Mouse (Mus musculus) cerebellum, adult 2 months (tissue): ENCODE measurements around the gene Fscn2. TPM values are rescaled to one million over a fixed set of nuclear protein-coding genes. Genes with fewer than 3 reads are reported as not detected.
A peak's percentile ranks its signal among the peaks of the same experiment; 100 is the strongest.

Source experiments
- DNase-seq, 2 experiments: peaks; one replicate each; pipeline ENCODE4 v3.0.0; 2021
- H3K27ac ChIP-seq: fragments of 200-500 bp; 2 replicates; pipeline ENCODE4 v1.5.1; 2012; ENCODE audit warnings: low read length, control low read depth, inconsistent platforms; ENCODE audit not compliant: insufficient read depth
- H3K27me3 ChIP-seq: fragments of 200-500 bp; 2 replicates; pipeline ENCODE4 v1.6.1; 2012; ENCODE audit warnings: inconsistent platforms, mild to moderate bottlenecking, low read length, moderate library complexity; ENCODE audit not compliant: control insufficient read depth, insufficient read depth
- H3K4me1 ChIP-seq: fragments of 200-500 bp; 2 replicates; pipeline ENCODE4 v1.6.1; 2011; ENCODE audit warnings: low read length; ENCODE audit not compliant: control insufficient read depth, insufficient read depth
- H3K4me3 ChIP-seq: fragments of 200-500 bp; replicated peaks from 2 replicates; pipeline ENCODE3; 2011; ENCODE audit warnings: mild to moderate bottlenecking, low read depth, low read length, control low read depth; ENCODE audit not compliant: insufficient read depth
- CTCF ChIP-seq: fragments of 200-500 bp; IDR thresholded peaks from 2 replicates; pipeline ENCODE4 v1.5.1; 2011; ENCODE audit warnings: low read depth, mild to moderate bottlenecking, control low read depth, low read length, moderate library complexity, borderline replicate concordance; ENCODE audit not compliant: insufficient read depth
- POLR2A ChIP-seq: fragments of 200-500 bp; IDR thresholded peaks from 2 replicates; pipeline ENCODE4 v1.6.1; 2011; ENCODE audit warnings: low read length, control low read depth, borderline replicate concordance; ENCODE audit not compliant: insufficient read depth
- WGBS: fragments of 180-500 bp; shearing (Covaris S2); methylation state at CpG from one replicate; pipeline ENCODE4 v1.1.7; 2018; 5-methylcytosine and 5-hydroxymethylcytosine counted together
- polyA plus RNA-seq: library from polyadenylated mRNA; depleted of rRNA; stranded (reverse); fragments of >200 nt; gene quantifications from 2 replicates; pipeline ENCODE4 v1.2.3, GENCODE M21; 2012; rRNA removed

Fscn2 gene
- polyA plus RNA-seq, result 0.29 TPM in 1 of 2 replicates, not detected in the other

DNA sequence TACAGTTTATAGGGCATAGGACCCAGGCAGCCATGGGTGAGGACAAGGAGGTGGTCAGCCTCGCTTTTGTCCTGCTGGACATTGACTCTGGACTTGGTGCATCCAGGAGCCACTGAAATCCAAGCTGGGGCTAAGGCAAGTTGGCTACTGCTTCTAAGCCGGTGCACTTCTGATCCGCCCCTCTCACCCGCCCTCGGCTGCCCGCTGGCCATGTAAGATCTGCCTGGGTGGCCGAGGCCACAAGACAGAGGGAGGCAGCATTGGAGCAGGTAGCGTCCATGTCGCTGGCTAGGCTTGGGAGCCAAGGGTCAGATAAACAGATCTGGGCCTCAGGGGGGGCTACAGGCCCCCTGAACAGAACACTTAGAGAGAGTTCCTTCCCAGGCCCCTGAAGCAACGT is at the start of gene Fscn2:
TSS of gene Fscn2 (plus strand) at position 240 of the 400 bp plus-strand sequence.
- TF ChIP-seq CTCF (no peak), POLR2A (no peak)
- no peak within 1 kb of the TSS for H3K4me3 ChIP-seq
- H3K27ac ChIP-seq, result no peak within 1 kb of the TSS
- no peak for DNase-seq
- H3K4me1 ChIP-seq, result peaks cover 19% of the 10 kb centered on the region
- 67% methylated on average over 10 of the region's 10 CpGs for WGBS
- H3K27me3 ChIP-seq, result no peaks in the 10 kb centered on the region

- H3K4me3 ChIP-seq, result no peak overlapping the region
- H3K27me3 ChIP-seq, result no peaks in the 10 kb centered on the region
- WGBS, result 57% methylated on average over 10 of the region's 10 CpGs
- TF ChIP-seq POLR2A, result no peak
- TF ChIP-seq CTCF, result no peak
- no peak overlapping the region for H3K27ac ChIP-seq
- peaks cover 24% of the 10 kb centered on the region for H3K4me1 ChIP-seq
- peak in 1 of 2 experiments; percentile 25 for DNase-seq
These were observed 49.8 kb upstream of the Fscn2 start for GRCm38 (mm10) chr11:120311561-120311960.

DNA sequence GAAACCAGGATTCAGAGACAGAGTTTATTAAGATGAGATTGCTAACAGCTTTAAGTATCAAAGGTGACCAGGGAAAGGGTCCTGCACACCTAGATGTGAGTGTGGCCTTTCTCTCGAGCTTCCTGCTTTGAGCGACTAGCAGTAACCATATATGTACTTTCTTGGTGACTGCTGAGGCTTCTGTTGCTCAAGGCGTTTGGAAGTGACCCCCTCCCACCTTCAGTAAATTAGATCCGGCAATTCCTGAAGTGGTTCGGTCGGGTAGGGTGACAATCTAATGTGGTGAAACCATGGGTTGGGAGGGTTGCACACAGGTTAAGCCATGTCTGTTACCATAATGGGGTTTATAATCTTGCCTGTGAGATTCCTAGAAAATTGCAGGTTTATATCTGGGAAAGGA is 49.3 kb upstream of the Fscn2 start:
- WGBS, result 91% methylated on average over 6 of the region's 6 CpGs
- TF ChIP-seq CTCF, result no peak
- Histone ChIP-seq H3K27ac (no peak overlapping the region), H3K4me3 (no peak overlapping the region), H3K27me3 (no peaks in the 10 kb centered on the region), H3K4me1 (peaks cover 23% of the 10 kb centered on the region)
- DNase-seq, result no peak

DNA sequence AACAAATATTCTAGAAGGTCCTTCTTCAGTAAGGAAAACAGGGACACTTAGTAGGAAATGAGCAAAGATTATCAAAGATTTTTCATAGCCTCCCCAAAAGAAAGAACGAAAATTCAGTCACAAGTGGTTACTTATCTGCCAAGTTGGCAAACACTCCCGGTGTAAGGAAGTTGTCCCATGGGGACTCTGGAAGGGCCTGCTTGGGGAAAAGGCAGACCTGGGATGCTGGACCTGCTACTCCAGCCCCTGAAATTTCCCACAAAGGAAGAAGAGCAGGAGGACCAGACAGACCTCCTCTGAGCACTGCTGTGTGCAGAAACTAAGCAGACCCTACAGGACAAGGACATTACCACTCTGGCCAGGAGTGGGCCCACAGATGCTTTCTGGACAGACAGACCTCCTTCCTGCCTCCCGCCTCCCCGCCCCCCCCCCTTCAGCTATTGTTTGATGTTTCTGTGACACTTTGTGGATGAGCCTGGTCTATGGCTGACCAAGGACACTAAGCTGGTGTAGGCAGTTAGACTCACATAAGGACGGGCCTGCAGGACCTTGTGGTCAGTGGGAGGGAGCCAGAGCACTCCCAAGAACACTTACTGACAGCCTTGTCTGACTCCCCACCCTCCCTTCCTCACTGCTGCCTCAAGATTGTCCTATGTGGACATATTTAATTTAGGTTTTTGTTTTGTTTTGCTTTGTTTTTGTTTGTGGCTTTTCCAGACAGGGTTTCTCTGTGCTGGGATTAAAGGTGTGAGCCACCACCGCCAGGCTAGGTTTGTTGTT is 47.2 kb upstream of the Fscn2 start:
- Histone ChIP-seq H3K27me3 (no peaks in the 10 kb centered on the region), H3K4me3 (no peak overlapping the region), H3K27ac (no peak overlapping the region), H3K4me1 (peaks cover 13% of the 10 kb centered on the region; the same call in 1 of the 2 replicates)
- TF ChIP-seq POLR2A, result no peak
- no peak for TF ChIP-seq CTCF
- WGBS, result 73% methylated on average over 6 of the region's 6 CpGs
- DNase-seq, result no peak

DNA sequence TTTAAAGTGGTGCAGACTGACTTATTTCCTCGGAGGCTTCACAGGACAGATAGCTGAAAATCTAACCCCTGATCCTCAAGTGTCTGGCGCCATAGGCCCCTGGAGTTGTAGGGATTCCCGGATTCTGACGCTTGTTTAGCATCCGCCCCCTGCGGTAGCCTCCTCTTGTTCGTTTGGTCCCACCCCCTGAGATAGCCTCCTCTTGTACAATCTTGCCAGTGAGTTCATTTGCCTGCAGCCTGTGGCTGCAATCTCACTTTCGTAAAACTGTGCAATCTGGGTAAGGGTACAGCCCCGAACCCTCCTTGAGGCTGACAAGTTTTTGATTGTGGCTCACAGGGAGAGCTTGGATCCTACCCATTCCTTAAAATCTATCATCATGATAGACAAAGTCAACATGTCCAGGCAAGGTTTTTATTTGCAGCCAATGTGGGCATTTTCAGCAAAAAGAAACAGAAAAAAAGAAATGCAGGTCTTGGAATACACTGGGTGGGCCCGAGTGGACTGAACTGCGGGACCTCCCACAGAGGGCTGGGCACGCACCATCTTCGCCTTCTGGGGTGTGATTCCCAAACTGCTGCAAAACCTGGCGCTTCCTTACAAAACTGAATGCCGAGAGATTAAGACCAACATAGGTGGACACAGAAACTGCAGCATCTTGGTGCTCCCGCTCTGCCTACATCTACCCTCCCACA is 46.5 kb upstream of the Fscn2 start:
- TF ChIP-seq CTCF, result no peak
- no peak for TF ChIP-seq POLR2A
- Histone ChIP-seq H3K4me3 (peak overlapping the region; percentile 38), H3K27ac (peak overlapping the region; percentile 95), H3K4me1 (peaks cover 13% of the 10 kb centered on the region; the same call in 1 of the 2 replicates), H3K27me3 (no peaks in the 10 kb centered on the region)
- whole genome bisulfite sequencing, result 34% methylated on average over 16 of the region's 16 CpGs
- DNase-seq, result no peak

GRCm38 (mm10) chr11:120315416-120315761 is 45.9 kb upstream of the Fscn2 start:
- peak overlapping the region; percentile 95 for H3K27ac ChIP-seq
- DNase-seq, result peak; percentile 52
- TF ChIP-seq POLR2A, result no peak
- TF ChIP-seq CTCF, result no peak
- H3K4me1 ChIP-seq, result peaks cover 13% of the 10 kb centered on the region; the same call in 1 of the 2 replicates
- H3K27me3 ChIP-seq, result no peaks in the 10 kb centered on the region
- 6% methylated on average over 4 of the region's 4 CpGs for WGBS
- peak overlapping the region; percentile 79 for H3K4me3 ChIP-seq

DNA sequence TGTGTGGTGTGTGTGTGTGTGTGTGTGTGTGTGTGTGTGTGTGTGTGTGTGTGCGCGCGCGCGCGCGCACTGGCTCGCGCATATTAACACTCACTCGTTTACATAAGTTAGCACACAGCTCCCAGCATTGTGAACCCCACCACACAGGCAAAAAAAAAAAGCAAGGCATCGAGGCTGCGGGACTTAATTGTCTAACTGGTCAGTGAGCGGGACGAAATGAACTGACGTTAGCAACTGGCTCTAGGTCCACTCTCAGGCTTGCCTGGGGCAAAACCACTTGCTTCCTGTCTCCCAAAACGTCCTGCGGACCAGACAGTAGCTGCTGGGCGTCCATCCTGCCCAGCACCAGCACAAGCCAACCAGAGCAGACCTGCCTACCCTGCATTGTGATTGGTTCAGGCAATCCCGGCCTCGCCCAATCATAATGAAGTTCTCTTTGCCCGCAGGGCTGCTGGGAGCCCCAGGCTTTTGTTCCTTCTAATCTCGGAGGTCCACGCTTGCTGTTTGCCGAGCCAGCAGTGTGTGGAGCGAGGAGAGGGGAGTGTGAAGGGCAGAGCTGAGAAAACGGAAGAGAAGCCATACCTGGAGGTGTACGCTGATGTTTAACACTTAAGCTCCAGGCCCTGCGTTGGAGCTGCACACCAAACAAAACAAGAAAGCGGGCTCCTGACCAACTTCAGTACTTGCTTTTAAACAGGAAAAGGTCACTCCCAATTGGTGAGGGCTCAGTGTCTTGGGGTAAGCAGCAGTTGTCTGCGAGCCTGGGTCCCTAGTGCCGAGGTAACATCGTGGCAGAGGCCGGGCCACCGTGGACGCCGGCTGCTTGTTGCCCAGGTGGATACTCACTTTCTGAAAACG is 45.3 kb upstream of the Fscn2 start:
- H3K27me3 ChIP-seq, result no peaks in the 10 kb centered on the region
- H3K4me3 ChIP-seq, result peak overlapping the region; percentile 79
- peak; percentile 93 to 98 for DNase-seq
- WGBS, result under 1% methylated on average over 36 of the region's 37 CpGs
- peak overlapping the region; percentile 95 for H3K27ac ChIP-seq
- H3K4me1 ChIP-seq, result peaks cover 13% of the 10 kb centered on the region; the same call in 1 of the 2 replicates
- TF ChIP-seq CTCF (no peak), POLR2A (peak; percentile 95)

DNA sequence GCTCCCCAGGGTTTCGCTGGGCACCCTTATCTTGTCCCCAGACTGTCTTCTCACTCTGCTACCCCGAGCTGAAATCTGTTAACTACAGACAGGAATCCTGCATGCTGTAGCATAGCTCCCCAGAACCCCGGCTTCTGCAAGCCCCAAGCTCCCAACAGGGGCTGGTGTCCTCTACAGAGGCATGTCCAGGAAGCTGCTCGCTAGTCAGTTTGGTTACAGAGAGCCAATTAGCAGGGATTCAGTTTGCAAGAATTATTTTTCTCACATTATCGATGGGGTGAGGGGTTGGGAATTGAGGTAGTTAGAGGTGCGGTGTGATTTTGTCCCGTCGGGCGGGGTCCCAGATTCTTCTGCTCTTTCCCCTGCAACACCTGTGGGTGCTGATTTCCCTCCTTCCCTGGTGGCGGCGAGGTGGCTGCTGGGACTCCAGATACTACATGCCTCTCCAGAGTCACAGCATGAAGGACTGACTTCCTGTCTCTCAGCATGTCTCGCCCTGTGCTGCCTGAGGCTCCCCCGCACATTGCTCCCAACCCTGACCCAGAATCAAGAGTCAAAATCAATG is 44.6 kb upstream of the Fscn2 start:
- peak overlapping the region; percentile 81 for H3K27ac ChIP-seq
- H3K4me1 ChIP-seq, result peaks cover 11% of the 10 kb centered on the region; the same call in 1 of the 2 replicates
- H3K27me3 ChIP-seq, result no peaks in the 10 kb centered on the region
- TF ChIP-seq POLR2A (no peak), CTCF (no peak)
- WGBS, result 11% methylated on average over 13 of the region's 13 CpGs
- no peak for DNase-seq
- peak overlapping the region; percentile 79 for H3K4me3 ChIP-seq
